Mouse (Mus musculus) telencephalon, adult 2 months (tissue): ENCODE results near the gene Cbfa2t3.

ENCODE experiments used
- DNase-seq: peaks from one replicate; pipeline ENCODE4 v3.0.0-alpha.2; 2011; ENCODE audit warnings: low read depth, low spot score

Cbfa2t3 gene

DNA sequence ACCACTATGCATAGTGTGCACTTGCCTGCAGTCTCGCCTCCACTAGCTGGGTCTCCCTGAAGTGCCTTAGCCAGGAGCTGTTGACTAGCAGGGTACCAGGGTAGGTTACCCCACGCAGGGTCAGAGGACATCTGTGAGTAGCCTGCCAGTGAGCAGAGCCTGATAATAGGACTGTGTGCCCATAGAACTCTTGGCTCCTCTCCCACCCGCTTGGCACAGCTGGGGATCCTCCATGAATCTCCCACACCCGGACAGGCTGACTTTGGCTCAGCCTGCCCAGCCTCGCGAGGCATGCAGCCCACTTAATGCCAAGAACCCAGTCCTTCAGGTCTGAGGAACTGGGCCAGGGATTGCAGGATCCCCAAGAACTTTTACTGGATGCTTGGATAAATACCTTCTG, 7.9 kb downstream of the Cbfa2t3 start:
- DNase-seq, result no peak

DNA sequence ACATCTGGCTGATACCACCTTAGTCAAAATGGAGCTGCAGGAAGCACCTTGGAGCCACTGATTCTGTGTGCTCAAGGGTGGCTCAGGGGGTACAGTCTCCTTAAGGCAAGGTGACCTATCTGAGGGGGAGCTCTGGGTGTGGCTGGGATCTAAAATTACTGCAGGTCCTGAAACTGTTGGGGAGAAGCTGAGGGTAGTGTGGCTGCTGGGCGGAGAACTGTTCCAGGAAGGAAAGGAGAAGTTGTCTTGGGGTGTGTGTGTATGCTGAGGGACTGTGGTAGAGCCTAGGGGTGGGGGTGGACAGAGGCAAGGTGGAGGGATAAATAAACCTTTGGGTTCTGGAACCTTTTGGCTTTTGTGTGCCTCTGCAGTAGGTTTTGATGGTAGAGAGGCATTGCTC, 9.6 kb downstream of the Cbfa2t3 start:
- no peak for DNase-seq

DNA sequence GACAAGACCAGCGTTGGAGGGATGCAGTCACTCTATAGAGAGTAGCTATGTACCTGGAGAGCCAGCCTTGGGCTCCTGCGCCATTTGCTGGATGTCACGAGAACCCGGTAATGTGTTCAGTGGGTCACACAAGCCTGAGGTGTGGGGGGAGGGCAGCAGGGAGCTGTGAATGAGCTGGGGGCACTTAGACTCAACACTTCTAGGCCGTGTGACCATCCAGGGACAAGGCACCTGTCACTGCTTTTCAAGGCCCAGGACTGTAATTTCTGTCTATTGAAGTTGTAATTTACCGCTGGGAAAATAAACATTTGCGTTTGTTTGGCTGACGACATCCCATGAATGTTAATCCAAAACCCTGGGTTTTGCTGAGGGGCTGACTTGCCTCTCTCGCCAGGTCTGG, 12.0 kb downstream of the Cbfa2t3 start:
- no peak for DNase-seq

DNA sequence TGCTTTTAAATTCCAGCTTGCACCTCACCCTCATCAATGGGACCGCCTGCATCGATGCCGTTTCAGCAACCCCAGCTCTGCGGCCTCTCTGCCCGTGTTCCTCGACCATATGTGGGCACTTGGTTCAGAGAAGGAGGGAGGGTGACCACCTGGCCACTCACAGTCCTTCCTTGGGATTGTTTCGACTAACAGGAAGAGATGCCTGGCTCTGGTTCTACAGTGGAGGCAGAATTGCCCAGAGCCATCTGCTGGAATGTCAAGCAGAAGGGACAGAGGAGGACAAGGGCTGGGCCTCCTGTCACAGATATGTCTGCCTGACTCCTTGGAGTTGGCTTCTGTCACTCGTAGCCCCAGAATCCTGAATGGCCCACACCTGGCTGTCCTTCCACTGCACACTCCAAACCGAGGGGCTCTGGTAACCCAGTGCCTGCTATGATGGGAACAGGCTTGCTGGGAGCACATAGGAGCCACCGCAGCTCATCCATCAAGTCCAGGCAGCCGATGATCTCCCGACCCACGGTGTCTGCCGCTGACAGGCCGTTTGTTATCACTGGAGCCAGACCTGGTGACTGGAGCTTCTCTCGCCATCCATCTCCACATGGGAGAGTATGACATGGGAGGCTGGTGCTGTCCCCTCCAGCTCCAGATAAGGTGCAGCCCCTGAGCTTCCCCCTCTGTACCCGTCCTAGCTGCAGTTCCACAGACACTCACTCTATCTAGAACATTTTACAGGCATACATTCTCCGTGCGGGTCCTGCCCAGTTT, 13.6 kb downstream of the Cbfa2t3 start:
- DNase-seq, result no peak

DNA sequence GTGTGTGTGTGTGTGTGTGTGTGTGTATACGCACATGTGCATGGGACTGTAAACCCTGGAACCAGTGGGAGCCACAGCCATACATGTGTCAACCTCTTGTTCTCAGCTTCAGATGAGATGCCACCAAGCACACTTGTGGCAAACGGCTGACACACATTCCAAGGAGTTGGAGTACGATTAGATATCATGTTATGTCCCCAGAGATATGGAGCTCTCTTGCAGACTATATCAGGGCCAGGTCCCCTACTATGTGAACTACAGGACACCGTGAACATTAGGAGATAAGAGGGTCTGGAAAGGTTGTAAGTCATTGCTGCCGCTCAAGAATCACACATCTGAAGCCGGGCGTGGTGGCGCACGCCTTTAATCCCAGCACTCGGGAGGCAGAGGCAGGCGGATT, 16.1 kb downstream of the Cbfa2t3 start:
- no peak for DNase-seq

DNA sequence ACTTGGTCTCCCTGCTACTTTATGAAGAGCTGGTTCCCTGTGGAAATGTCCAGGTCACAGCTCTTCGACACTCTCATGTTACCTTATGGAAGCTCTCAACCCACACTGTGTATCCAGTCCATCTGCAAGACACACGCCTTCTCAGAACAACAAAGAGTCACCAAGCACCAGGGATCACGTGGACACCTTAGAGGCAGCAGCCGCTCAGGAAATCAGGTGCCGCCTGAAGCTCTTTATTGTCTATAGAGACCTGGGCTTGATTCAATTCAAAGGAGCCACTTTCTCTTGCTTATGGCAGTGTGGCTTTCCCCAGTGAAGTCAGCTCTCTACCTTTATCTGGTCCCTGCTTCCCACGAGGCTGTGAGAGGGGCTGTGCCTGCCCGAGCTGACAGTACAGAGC, 18.7 kb downstream of the Cbfa2t3 start:
- no peak for DNase-seq

DNA sequence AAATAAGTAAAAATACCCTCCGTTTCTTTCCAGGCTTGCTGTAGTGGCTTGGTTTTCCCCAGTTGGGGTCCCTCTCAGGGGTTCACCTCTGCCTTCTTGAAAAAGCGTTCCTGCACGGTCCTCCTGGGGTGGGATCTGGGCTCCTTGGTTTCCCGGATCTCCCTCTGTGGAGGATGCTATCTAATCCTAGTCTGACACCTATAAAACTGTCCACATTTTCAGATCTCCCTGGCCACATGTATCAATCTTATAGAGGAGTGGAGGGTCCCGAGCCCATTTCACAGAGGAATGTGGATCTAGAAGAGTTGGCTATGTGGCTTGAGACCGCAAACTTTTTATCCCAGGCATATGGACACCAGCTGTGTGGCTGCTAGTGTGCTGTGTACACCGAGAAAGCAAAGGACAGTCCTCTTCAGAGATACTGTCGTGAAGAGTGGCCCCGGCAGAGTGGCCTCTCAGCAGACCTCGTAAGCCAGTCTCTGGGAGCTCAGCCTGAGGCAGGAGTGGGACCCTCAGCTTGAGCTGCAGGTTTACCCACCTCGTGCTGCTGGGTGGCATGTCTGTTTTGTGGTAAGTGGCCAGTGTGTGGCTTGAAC, 19.5 kb downstream of the Cbfa2t3 start:
- DNase-seq, result no peak

DNA sequence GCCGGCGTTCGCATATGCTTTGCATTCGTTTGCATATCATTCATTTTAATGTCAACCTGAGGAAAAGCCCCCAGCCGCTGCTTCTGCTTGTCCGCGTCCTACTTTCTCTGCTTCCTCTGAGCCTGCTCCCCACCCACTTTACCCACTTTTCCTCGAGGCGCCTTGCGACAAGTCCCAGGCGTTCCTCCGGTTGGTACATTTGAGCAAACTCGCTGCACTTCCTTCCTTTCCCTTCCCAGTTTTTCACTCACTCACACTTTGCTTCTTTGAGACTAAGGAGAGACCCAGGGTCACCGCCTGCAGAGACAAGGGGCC, 20.1 kb downstream of the Cbfa2t3 start:
- DNase-seq, result no peak

DNA sequence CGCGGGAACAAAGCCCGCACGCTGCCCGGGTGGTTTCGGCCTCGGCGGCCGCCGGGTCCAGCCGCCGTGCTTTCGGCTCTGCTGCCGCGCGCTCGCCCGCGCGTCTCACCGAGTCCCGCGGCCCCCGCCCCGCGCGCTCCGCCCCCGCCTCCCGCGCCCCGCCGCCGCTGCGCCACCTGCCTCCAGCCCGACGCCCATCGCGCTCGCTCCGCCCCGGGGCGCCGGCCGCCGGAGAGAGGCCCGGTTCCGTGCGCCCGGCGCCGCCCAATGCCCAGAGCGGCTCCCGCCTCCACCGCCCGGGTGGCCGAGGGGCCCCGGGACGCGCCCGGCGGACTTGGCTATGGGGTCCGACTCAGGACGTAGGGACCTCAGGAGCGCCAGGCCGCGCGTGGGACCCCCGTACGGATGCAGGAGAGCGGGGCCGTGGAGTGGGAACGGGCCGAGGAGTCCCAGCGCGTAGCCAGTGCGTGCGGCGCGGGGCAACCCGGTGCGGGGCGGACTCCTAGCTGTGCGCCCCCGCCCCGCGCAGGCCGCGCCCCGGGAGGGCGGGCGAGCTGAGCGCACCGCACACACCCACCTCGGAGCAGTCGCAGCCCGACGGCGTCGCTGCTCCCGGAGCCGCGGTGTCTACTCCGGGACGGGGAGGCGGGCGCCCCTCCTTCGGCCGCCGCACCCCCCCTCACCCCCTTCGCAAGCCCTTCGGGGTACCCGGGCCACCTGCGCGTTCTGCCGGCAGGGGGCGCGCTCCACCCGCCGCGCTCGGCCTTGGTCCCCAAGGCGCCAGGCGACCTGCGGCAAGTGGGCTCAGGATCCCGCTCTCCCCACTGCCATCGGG, 20.6 kb downstream of the Cbfa2t3 start:
- no peak for DNase-seq

DNA sequence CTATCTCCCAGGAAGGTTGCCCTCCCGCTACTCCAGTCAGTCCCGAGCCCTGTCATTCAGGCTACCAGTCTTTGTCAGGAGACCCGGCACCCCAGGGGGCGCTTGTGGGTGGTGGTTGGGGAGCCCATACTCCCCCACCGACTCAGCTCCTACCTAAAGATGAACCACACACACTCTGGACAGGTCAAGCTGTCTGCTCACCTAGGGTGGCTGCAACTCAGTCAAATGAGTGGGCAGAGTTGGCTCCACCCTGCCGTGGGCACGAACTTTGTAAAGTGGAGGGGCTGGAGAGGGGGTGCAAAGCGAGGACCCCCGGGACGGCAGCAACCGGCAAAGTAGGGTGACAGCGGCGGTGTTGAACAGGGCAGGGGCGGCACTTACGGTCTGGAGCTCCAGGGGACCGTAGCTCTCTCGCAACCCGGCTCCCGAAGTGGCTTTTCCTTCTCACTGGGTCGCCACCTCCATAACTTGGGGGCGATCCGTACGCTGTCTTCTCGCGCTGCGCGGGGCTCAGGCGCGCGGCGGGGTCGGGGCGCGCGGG, 21.4 kb downstream of the Cbfa2t3 start:
- DNase-seq, result no peak

DNA sequence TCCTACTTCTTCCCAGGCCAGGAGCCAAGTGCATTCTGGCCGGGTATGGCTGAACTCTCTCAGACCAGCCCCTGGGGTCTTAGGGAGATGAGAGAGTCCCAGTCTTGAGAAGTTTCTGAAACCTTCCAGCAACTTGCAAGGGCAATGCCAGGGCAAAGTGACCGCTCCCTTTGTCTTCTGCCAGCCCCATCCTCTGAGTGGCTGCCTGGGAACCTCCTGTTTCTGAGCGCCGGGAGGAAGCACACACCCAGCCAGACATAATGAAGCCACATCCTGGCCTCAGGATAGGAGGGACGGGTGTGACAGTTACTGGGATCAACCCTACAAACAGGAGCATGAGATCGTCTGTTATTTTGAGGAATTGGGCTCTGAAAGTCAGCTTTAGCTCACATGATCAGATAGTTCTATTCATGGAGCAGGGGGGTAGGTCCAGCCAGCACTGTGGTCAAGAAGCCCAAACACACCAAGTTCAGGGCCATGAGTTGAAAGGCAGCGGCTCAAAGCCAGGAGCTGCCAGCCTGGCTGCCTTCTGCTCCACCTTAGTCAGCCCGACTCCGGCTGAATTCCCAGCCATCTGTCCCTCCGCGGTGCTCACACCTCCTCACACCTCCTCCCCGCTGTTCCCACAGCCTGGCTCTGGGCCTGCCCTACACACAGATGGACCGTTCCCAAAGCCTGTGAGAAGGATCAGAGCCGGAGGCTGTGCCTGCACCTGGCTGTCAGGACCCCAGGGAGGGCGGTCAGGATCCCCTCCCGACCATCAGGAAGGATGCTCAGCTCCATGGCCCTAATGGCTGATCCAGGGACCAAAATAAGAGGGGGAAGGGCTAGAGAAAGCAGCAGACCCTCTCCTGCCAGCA, 22.1 kb downstream of the Cbfa2t3 start:
- DNase-seq, result peak; percentile 82

DNA sequence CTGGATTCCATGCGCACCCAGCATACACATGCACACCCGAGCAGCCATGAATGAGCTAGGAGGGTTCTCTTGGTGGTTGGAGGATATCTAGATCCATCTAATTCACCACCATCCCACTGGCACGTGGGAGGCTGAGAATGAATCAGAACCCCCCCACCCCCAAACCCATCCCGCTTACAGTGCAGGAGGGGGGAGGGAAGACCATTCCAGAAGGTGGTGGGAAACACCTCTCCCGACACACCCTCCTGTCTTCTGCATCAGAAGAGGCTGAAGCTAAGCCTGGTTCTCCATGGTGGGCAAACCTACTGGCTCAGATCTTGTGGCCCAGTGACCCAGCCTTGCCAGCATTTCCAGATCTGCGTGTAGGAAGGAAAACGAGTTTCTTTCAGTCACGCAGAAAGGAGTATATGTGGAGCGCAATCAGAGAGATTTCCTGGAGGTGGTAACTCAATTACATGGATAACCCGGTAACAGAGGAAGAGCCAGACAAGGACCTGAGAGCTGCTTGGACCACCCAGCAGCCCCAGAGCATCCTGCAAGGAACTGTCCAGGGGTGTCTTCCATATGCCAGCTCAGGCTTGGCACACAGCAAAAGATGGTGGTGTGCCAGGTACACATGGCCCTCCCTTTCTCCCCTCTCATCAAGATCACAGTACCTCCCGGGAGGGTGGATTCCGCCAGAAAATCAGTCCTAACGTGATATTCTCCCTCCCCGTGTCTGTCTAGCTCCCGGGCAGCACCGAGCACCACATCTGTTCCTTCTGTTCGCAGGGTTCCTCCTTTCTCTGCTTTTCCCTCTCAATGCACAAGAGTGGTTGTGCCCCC, 23.1 kb downstream of the Cbfa2t3 start:
- no peak for DNase-seq

DNA sequence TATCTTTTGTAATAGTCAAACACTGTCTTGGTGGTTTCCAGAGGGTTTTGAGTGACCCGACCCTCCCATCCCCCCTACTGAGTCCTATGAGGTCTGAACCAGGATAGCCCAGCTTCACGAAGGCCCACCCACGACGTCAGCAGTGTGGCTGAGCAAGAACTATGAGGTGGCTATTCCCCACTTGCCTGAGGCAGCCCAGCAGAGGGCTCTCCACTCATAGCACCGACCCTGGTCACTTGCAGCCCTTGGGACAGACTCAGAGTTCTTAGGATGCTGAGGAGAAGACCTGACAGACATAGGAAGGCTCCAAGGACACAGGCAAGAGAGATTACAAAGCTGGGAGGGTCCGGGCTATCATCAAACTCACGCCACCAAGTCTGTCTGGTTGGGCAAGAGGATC, 23.9 kb downstream of the Cbfa2t3 start:
- DNase-seq, result no peak

DNA sequence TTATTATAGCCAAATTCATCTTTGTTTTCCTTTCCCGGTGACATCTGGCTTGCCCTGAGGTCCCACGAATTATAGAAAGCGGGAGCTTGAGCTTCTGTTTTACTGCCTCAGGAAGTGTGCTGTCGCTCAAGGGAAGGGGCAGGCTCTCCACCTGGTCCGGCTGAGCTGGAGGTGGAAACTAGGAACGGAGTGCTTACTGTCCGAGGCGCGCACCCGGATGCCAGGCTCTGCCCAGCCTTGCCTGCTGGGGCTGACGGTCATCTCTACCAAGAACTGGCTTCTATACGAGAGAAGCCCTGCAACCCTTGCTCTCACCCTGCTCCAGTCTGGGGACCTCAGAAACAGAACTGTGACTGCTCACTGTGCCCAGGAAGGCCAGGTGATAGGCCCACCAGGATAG, 24.9 kb downstream of the Cbfa2t3 start:
- DNase-seq, result no peak

DNA sequence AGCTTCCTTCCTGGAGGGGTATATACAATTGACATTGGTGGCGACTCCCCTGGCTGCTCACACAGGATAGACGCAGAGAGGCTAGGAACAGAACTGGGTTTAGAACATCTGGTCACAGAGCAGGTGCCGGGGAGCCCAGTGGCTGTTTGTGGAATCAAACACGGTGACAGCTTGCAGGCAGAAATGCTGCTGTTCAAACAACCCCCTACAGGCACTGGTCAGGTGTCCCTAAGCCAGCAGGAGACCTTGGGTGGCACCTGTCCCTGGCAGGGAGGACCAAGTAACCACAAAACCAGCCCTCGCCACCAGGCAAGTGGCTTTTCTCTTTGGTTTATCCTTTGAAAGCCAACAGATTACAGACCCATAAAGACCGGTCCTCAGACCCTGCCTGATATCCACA, 27.0 kb downstream of the Cbfa2t3 start:
- no peak for DNase-seq

DNA sequence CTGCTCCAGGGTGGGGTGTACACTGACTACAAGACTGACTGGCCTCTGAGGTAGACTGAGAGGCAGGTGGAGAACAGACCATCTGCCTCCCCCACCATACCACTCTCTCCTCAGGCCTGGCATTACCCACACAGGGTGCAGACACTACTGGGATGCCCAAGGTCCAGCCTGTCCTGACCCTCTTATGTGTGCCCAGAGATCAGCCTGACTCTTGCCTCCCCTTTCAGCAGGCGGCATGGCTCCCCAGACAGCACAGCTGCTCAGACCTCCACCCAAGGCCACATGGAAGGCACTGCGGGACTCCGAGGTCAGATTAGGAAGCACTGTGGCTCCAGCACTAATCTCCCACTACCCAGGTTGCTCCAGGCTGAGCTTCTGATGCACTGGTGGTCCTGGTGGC, 28.2 kb downstream of the Cbfa2t3 start:
- no peak for DNase-seq

DNA sequence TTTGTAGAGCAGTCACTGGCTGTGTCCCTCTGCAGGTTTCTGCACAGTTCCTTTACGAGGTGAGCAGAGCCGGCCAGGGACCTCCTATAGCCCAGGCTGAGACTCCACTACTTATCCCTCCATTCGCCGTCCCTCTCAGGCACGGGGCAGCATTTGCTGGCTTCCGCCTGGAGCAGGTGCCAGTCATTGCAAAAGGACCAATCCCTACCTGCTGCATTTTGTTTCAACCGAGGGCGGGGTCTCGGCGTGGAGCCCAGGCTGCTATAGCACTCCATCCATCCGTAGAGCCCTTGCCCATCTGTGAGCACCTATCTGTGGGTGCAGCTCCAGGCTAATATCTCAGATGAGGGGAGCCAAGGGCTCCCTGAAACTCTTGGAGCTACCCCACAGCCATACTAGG, 28.9 kb downstream of the Cbfa2t3 start:
- DNase-seq, result no peak

DNA sequence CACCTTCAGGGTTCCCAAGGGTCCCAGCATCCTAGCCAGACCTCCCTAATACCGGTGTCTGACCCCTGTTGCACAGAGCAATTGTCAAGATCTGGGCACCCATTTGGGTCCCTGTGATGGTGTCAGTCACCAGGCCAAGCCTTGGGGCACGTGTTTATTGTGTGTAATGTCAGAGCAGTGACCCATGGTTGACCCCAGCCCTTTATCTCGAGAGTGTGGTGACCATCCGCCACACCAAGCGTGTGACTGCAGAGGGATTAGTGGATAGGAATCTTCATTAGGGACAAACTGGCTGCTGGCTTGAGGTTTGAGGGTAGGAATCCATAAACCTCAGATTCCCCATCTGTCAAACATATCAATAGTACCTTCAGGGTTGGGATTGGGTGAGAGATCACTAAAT, 29.5 kb downstream of the Cbfa2t3 start:
- no peak for DNase-seq

DNA sequence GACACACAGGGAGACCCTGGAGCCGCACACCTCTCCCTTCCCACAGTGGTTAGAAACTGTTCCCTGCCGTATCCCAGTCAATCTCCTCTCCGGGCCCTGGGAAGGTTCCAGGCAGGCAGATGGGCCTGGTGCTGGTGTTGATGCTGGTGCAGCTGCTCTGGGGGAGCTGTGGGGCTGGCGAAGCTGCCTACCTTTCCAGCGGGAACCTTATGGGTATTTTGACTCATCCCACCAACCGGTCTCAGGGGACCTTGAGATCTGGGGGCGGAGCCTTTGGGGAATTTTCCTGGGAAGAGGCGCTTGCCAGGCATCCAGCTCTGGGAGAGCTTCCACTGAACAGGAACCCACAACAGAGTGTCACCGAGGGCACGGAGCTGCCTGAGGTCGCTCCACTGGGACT, 31.1 kb downstream of the Cbfa2t3 start:
- DNase-seq, result no peak

DNA sequence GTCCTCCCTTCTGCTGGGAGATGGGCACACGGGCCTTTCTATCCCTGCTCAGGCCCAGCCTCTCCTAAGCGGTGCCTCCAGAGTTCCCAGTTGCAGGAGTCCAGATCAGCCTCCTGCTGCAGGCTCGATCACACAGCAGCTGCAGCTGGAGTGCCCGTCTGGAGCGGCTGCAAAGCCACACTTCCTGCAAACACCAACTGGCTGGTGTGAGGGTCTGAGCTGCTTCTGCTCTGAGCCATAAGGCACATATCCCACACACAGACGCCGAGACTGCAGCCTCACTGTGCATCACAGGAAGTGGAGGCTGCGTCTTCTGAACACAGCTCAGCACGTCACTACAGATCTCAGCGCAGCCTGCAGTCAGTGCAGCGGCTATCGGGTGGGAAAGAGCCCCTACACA, 32.1 kb downstream of the Cbfa2t3 start:
- DNase-seq, result peak; percentile 82

DNA sequence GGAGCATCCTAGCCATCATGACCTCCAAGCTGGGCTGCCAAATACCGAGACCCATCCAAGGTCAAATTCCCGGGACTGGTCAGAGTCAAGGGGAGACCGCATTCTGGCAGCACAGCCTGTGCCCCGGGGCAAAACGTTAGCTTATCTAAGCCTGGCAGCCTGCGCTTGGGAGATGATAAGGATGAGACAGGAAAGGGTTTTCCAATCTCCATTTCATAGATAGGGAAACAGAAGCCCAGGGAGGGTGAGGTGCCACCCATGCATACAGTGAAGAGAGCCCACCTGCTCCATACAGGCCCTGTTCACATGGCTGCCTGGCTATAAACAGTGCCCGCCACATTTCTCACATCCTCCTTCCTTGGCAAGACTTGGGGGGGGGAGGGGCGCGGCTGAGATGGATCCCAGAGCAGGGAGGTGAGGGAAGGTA, 32.6 kb downstream of the Cbfa2t3 start:
- DNase-seq, result no peak
